Mouse (Mus musculus): Measurements from ENCODE around the gene Slc22a1.
"Not testable (repeated sequence)": the region's sequence is repeated elsewhere in the genome, so short reads cannot be mapped to it uniquely, and the experiment has no call there.

The Slc22a1 gene

GRCm38 (mm10) chr17:12684412-12684811 is 8.8 kb upstream of the Slc22a1 start:
- peak; percentile 52 for DNase-seq

- no peak for DNase-seq
Observed at GRCm38 (mm10) chr17:12683582-12683981, 8.0 kb upstream of the Slc22a1 start.

GRCm38 (mm10) chr17:12678261-12678660 is 2.6 kb upstream of the Slc22a1 start:
- no peak for DNase-seq

DNA sequence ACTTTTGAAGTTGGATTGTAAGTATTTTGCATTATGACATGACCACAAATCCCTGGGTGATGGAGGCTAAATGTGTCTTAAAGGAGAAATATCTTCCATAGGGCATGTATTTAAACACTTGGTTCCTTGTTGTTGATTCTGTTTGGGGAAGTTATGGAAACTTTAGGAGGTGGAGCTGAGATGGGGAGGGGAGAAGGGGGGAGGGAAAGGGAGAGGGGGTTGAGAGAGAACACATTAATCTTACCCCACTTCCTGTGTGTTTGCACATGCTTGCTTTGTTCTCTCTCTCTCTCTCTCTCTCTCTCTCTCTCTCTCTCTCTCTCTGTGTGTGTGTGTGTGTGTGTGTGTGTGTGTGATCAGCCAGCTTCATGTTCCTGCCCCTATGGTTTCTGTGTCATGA is 1.5 kb upstream of the Slc22a1 start:
- DNase-seq = no peak

- DNase-seq = not testable (repeated sequence)
Observed at GRCm38 (mm10) chr17:12674980-12675379, 649 bp downstream of the Slc22a1 start.

- DNase-seq = peak; percentile 52
Observed at GRCm38 (mm10) chr17:12673871-12674270, 1.8 kb downstream of the Slc22a1 start.

- no peak for DNase-seq
Observed at GRCm38 (mm10) chr17:12672285-12672790, 3.3 kb downstream of the Slc22a1 start.

DNA sequence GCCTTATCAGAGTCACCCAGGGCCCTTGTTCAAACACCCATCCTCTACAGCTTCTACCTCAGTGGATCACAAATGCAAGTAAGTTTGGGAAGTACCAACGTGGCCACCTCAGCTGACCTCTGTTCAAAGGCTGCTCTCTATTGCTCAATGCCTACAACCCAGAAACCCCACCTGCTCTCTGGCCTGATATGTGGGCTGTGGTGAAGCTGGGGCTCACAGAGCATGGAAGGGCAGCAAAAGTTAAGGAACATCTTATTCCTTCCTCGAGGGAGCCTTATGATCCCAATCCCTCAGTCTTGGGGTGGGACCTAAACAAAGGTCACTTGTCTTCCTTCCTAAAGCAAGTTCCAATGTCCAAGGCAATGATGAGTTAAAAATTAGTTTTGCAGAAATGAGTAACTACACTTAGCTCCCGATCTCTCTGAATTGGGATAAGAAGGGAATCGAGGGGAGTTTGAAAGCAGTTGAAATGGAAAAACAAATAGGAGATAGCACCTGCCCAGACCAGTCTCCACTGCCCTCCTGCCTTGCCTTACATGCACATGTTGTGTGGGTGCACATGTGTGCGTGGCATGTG is 4.5 kb downstream of the Slc22a1 start:
- peak; percentile 71 for DNase-seq

DNA sequence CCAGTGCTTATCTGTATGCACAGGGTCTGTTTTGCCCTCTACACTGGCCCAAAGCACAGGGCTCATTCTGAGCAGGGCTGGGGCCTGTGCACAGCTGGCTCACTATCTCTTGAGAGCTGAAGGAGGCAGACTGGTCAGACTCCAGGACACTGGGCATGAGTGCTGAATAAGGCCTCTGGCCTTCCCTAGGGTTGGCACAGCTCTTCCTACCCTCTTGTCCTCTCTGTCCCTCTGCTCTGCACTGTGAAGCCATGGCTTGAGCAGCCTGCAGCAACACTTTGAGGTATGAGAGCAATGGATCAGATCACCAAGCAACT is 6.3 kb downstream of the Slc22a1 start:
- peak; percentile 44 for DNase-seq

GRCm38 (mm10) chr17:12668478-12669362 is 6.9 kb downstream of the Slc22a1 start:
- no peak for DNase-seq

- no peak for DNase-seq
Observed at GRCm38 (mm10) chr17:12664156-12664555, 11.5 kb downstream of the Slc22a1 start.

DNA sequence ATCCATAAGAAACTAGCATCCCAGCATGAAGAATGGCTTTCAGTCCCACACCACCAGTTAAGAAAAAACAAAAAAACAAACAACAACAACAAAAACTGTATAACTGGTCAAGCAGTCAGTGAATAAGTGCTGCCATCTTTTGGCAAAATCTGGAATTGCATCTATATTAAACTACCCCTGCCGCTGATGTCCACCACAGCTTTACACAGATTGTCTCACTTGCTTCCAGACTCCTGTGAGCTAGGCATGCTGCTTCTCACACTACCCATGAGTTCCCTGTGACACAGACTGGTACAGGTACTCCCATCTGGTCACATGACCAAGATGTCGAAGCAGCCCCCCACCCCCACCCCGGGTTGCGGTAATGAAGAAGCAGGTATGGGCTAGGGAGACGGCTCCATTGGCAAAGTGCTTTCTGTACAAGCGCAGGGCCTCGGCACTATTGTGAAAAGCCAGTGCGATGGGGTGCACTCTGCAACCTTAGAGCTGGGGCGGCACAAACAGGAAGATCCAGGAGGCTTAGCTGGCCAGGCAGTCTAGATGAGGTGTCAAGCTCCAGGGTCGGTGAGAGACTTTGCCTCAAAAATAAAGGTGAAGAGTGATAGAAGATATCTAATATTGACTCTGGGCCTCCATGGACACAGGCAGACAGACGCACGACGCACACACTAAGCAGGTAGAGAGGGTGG is 14.9 kb downstream of the Slc22a1 start:
- peak; percentile 60 for DNase-seq

DNA sequence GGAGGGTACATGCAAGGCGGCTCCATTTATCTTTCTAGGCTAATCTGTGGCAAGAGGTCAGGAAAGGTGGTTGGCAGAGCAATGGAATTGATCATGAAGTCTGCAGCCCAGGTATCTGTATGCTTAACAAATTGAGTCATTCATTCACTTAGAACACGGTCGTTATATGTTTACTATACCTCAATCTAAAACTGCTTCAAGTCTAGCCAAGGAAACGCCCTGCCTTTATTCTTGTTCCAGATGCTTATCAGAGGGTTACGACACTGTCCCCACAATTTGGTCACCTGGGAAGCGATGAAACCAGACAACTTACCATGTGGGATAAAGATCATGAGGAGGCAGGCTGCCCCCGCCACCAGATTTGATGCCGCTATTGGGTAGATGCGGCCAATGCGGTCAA is 16.4 kb downstream of the Slc22a1 start:
- no peak for DNase-seq

DNA sequence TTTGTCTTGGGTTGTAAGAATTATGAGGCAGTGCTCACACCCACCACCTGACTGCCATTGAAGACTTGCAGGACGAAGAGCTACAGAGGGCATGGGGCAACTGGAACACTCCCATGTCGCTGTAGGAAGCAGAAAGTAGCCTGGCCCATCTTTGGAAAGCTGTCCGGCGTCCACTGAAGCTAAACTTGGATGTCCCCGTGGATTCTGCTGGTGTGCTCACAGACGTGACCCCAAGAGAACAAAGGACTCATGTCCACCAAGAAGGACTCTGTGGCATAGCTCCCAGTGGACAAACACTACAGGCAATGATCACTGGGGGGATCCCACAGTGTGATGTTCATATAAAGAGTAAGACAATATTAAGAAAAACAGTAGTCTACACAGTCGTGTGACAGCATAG is 16.8 kb downstream of the Slc22a1 start:
- DNase-seq = no peak

GRCm38 (mm10) chr17:12655826-12656225 is 19.8 kb downstream of the Slc22a1 start:
- no peak for DNase-seq

DNA sequence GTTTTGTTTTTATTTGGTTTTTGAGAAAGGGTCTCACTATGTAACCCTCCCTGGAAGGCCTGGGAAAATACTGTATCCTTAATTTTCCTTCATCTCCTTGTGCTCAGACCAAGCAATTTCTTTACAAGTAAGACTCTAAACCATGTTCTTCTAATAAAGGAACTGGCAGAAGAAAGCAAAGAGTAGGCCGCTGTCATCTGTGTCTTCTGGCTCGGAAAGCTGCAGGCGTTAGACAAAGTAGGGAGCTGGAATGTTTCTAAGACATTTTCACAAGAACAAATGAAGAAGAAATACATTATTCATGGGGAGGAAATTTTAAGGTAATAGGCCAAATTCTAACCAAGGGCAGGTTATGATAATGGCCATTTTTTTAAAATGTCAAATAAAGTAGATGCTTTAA is 21.6 kb downstream of the Slc22a1 start:
- DNase-seq = no peak

GRCm38 (mm10) chr17:12652604-12653003 is 23.0 kb downstream of the Slc22a1 start:
- DNase-seq = no peak

DNA sequence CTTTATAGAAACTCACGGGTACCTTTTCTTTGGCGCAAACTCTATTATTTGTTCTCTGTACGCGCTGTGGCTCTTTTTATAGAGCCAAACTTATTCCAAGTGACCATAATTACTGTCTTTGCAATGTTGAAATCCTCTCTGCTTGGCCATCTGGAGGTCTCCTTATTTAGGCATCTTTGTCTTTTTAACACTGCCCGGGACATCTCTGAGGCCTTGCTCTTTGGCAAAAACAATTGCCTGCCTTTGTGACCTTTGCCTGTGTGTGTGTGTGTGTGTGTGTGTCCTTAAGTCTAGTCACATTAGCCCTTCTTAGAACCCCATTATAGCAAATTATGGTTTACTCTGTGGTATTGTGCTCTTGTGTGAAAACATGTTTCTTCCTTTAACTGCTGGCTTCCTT is 30.2 kb downstream of the Slc22a1 start:
- DNase-seq = peak; percentile 44

GRCm38 (mm10) chr17:12641087-12641486 is 34.5 kb downstream of the Slc22a1 start:
- no peak for DNase-seq

- DNase-seq = no peak
Observed at GRCm38 (mm10) chr17:12639585-12639984, 36.0 kb downstream of the Slc22a1 start.

DNA sequence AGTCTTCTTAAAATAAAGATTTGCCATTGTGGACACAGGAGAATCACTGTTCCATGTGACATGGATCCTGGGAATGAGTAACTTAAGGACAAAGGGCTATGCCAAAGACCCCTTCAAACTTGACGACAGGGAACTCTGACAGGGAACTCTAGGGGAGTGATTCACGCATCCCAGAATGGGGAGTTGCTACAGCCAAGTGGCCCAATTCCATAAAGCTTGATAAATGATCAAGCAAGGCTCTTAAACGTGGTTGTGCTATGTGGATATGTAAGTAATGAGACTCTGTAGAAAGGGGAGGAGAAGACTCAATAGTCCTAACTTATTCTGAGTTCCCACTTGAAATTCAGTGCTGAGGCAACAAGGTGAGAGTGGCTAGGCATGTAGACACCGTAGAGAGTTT is 40.8 kb downstream of the Slc22a1 start:
- no peak for DNase-seq

DNA sequence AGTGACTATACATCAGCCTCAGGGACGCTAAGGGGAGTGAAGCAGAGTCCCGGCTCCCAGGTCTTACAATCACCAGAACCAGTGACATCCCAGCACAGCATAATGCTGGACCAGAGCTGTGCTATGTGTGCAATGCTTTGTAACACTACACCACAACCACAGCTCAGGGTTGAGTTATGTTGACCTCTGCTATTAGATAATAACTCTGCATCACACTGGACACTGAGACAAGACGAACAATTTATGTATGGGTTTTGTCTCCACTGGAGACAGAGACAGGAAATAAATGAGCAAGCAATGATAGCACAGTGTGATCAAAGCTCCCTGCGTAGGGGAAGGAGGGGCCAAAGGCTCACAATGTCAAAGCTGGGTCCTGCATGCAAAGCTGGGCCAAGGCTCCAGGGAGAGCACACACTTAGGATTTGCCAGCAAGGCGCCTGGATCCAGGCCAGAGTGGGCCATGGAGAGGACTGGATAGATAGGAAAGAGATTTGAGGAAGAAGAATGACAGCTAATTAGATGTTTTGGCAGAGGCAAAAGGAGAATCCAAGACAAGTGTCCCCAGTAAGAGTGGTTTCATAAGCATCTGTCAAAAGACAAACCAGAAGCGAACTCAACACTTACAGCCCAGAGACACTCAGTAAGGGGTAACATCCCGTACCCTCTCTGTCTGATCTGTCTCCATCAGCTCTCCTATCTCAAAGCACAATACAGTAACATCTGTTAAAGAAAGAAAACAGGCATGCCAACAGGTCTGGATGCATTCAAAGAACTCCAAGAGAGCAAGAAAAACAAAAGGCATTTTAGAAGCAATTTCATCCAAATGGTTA is 43.6 kb downstream of the Slc22a1 start:
- DNase-seq = peak; percentile 77

All from kidney, postnatal 14 days (tissue).